Mouse (Mus musculus): ENCODE measurements around the gene Gm10377.
"Not testable (repeated sequence)": the region's sequence is repeated elsewhere in the genome, so short reads cannot be mapped to it uniquely, and the experiment has no call there.

Gm10377 gene

DNA sequence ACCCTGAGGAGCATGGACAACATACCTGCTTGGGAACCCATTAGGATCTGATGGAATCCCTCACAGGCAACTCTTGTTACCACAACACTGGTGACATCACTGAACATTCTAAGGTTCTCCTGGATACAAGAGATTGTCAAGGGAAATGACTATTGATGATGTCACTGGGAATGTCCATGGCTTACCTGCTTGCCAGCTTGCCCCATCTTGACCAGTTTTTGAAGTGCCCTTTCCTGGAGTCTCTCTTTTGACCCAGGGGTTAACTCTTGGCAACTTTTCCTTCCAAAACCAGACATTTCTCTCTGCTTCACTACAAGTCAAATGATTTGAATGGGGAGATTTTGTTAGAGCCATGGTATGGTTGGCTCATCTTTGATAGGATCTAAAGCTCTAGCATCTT lies at the start of gene Gm10377:
Gm10377 (minus strand) TSS at position 101 of the 400 bp plus-strand sequence.
- not testable (repeated sequence) for H3K27me3 ChIP-seq (ENCODE audit: control insufficient read depth, insufficient read depth, low read length, poor library complexity, severe bottlenecking); H3K36me3 ChIP-seq (ENCODE audit: control insufficient read depth, insufficient read depth, low read length, poor library complexity, severe bottlenecking); DNase-seq (ENCODE audit: low read depth, low spot score)

DNA sequence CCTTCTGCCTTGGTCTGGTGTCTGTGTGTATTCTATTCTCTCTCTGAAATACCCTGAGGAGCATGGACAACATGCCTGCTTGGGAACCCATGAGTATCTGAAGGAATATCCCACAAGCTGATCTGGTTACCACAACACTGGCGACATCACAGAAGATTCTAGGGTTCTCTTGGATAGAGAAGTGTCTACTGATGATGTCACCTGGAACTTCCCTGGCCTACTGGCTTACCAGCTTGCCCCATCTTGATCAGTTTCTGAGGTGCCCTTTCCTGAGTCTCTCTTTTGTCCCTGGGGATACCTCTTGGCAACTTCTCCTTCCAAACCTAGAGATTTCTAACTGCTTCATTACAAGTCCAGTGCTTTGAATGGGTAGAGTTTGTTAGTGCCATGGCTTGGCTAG lies 29.1 kb downstream of the Gm10377 start, which contains the start of gene Gm3015:
Gm3015 (minus strand) TSS at position 101 of the 400 bp plus-strand sequence.
- not testable (repeated sequence) for DNase-seq (ENCODE audit: low read depth, low spot score); H3K27me3 ChIP-seq (ENCODE audit: control insufficient read depth, insufficient read depth, low read length, poor library complexity, severe bottlenecking); H3K36me3 ChIP-seq (ENCODE audit: control insufficient read depth, insufficient read depth, low read length, poor library complexity, severe bottlenecking)

Data from splenic B cell, adult 2 months (primary cell).